Mouse (Mus musculus) small intestine, adult 10 weeks (tissue): ENCODE results near the gene Farp2. TPM values are rescaled to one million over a fixed set of nuclear protein-coding genes. Genes with fewer than 3 reads are reported as not detected.

Source experiments
- polyA plus RNA-seq: library from polyadenylated mRNA; stranded (reverse); fragments of 350-450 nt; fragmentation: Illumina TruSeq; extraction: RNeasy Lipid Tissue Mini Kit (QIAGEN cat#74804); gene quantifications from one replicate; pipeline ENCODE4 v1.2.3, GENCODE M21; 2014; ENCODE audit warnings: low replicate concordance

Gene Farp2
- 13.4 TPM for polyA plus RNA-seq

DNA sequence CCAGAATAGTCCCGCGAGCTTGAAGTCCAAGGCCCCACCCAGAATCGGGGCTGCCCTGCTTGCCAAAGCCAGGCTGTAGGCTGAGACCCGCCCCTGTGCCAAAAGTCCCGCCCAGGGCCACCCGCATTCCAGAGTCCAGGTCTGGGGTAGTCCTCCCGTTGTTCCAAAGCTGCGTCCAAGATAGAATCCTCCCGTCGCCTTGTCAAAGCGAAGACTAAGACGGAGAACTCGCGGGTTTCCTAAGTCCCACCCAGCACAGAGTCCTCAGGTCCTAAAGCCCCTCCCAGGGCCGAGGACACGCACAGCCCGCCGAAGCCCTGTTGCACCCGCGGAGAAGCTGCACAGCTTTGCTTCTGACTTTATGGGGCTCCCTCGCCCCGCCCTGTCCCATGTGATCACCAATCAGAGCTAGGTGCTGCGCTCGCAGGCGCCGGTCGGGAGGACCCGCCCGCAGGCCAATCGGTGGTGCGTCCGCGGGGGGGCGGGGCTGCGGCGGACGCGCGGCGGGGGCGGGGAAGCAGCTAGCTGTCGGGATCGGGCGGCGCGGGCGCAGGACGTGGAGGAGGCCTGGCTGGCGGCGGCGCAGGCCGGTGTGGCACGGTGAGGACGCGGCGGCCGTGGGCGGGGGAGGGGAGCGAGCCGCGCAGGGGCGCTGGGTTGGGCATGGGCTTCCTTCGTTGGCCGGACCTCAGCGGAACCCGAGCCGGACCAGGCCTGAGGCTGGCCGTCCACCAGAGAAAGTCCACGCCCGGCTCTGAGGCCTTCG lies at the start of gene Farp2:
Gene Farp2, plus strand, starts transcription at position 495 of the 766 bp plus-strand sequence.

DNA sequence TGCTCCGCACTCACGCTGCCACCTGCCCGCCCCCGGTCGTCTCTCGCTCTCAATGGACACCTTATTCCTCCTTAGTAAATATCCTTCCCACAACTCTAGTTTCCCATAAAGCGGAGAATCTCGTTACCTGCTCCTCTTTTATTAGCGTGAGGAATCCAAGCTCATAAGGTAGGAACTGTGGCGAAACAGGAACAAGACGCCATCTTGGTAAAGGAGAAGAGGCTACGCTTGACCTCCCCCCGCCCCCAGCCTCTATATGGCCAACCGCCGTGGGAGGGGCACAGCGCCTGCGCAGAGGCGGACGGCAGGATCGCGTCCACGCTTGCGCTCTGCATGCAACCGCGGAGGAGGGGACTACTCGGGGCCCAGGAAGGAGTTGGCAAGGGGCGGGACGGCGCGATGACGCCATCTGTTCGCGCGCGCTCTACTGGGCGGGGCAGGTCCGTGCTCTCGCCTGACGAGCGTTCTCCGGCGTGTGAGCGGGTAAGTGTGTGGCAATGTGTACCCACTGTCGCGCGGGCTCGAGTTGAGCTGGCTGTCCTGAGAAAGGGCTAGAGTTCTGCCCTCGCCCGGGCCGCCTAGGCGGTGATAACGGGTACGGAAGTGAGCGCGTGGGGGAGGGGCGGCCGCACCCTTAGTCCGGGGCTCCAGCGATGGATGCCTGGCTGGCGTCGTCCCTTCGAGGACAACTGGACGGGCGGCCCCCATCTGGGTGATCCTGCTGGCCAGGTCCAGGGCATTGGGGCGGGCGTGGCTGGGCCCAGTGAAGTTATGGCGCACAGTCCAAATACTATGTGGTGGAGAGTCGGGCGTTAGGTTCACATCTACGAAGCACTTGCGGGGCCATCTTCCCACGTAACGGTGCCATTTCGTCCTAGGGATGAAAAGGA lies 33.0 kb upstream of the Farp2 start, which contains the start of gene Hdlbp:
Gene Hdlbp, minus strand, starts transcription at position 230 of the 890 bp plus-strand sequence.

DNA sequence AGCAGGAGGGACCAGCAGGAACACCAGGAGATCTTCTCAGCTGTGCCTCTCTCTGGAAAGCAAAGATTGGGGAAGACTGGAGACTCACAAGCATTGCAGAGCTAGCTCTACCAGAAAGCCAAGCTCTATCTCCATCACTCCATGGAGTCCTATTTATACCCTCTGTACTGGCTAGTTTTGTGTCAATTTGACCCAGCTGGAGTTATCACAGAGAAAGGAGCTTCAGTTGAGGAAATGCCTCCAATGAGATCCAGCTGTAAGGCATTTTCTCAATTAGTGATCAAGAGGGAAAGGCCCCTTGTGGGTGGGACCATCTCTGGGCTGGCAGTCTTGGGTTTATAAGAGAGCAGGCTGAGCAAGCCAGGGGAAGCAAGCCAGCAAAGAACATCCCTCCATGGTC lies 146.7 kb downstream of the Farp2 start, which contains the start of gene Stk25:
Gene Stk25, minus strand, starts transcription at position 101 of the 400 bp plus-strand sequence.

Other genes with a start within 250 kb of the Farp2 start
- gene Mterf4, start 206.2 kb upstream of the Farp2 start, polyA plus RNA-seq: 11.3 TPM
- gene Ppp1r7, start 169.2 kb upstream of the Farp2 start, polyA plus RNA-seq: 78.4 TPM
- 2.2 TPM for gene Pask, start 168.6 kb upstream of the Farp2 start, polyA plus RNA-seq
- gene Ano7, start 138.1 kb upstream of the Farp2 start, polyA plus RNA-seq: 22.8 TPM
- gene Hdlbp, start 33.3 kb upstream of the Farp2 start, polyA plus RNA-seq: 141 TPM
- 26.4 TPM for gene Stk25, start 146.6 kb downstream of the Farp2 start, polyA plus RNA-seq
- gene Bok, start 173.6 kb downstream of the Farp2 start, polyA plus RNA-seq: 0.78 TPM
- 40.0 TPM for gene Atg4b, start 239.4 kb downstream of the Farp2 start, polyA plus RNA-seq
- gene Thap4, start 242.8 kb downstream of the Farp2 start, polyA plus RNA-seq: 10.1 TPM